Comparison of ENCODE assay signal across 8 mouse cellular contexts in the genomic region with DNA sequence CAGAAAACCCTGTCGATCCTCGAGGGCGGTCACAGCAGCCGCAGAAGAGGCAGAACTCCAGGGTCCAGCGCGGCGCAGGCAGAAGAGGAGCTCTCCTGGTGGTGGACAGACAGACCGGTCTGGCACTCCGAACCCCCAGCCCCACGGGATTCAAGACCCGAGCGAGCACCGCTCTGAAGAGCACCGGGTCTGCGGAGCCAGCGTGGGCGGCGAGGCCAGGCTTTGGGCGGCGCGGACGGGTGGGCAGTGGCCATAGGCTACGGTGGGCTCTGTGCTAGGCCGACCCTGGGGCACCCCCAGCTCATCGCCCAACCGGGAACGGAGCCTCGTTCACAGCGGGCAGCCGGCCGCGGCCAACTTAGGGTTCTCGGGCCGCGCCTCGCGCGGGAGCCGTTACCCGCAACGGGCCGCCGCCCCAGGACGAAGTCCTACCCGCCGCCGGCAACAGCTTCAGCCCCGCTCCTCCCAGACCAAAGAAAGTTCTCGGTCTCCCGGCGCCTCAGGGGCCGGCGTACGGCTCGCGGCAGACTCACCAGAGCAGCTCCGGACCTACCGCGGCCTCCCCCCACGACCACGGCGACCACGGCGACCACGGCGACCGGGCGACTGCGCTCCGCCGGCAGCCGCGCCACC. TPM values are rescaled to one million over a fixed set of nuclear protein-coding genes. Genes with fewer than 3 reads are reported as not detected.
DNase-seq lines count a peak whose midpoint lies in the region; ATAC-seq and TF ChIP-seq lines count a peak whose summit lies in the region.

No protein-coding gene starts in this region.

- peak overlapping the region; percentile 80 for H3K4me2 ChIP-seq in heart, embryonic 14.5 days (ENCODE audit: low read length)
- H3K4me2 ChIP-seq in liver, embryonic 11.5 days: peak overlapping the region; percentile 86

- DNase-seq in heart, embryonic 10.5 days (ENCODE audit: low spot score): peak; percentile 84
- no peak for DNase-seq in heart, adult 8-10 months (ENCODE audit: low spot score)
- peak; percentile 53 for DNase-seq in CD4-positive, CD25-positive, alpha-beta regulatory T cell, adult 2 months (ENCODE audit: low read depth, low spot score)
- DNase-seq in brain, embryonic 14.5 days (ENCODE audit: low read depth): peak; percentile 50
- DNase-seq in liver, embryonic 11.5 days (ENCODE audit: low spot score): no peak
- DNase-seq in spleen, adult 12 weeks (ENCODE audit: low spot score): no peak

- peak overlapping the region; percentile 96 for H3K27ac ChIP-seq in heart, embryonic 10.5 days
- H3K27ac ChIP-seq in heart, embryonic 14.5 days (replicated peaks in 1 of 2; ENCODE audit: control insufficient read depth in 1 of 2, insufficient read depth in 1 of 2, low read depth in 2 of 2, low read length in 2 of 2): peak overlapping the region; percentile 82 to 87
- peak overlapping the region; percentile 77 for H3K27ac ChIP-seq in liver, embryonic 11.5 days (ENCODE audit: low read depth, low read length)
- H3K27ac ChIP-seq in olfactory bulb, adult 2 months (ENCODE audit: insufficient read depth, low read depth, low read length): peak overlapping the region; percentile 72

- peaks cover 15% of the 10 kb centered on the region for H3K4me1 ChIP-seq in heart, embryonic 10.5 days
- H3K4me1 ChIP-seq in heart, embryonic 14.5 days (ENCODE audit: control insufficient read depth in 2 of 2, insufficient read depth in 2 of 2, low read length in 2 of 2): peaks cover 0 to 21% of the 10 kb centered on the region in 2 experiments; a peak in 2 of 4 replicates
- peaks cover 4% of the 10 kb centered on the region for H3K4me1 ChIP-seq in liver, embryonic 11.5 days (replicated peaks; ENCODE audit: control insufficient read depth, insufficient read depth, low read length)
- H3K4me1 ChIP-seq in olfactory bulb, adult 2 months (ENCODE audit: control insufficient read depth, insufficient read depth, low read length): no peaks in the 10 kb centered on the region

- peak overlapping the region; percentile 97 for H3K4me3 ChIP-seq in heart, embryonic 10.5 days
- H3K4me3 ChIP-seq in heart, embryonic 14.5 days (ENCODE audit: control insufficient read depth in 1 of 2, insufficient read depth in 1 of 2, low read depth in 1 of 2, low read length in 2 of 2): peak overlapping the region; percentile 63 to 93
- H3K4me3 ChIP-seq in liver, embryonic 11.5 days (ENCODE audit: low read depth, low read length): peak overlapping the region; percentile 83
- H3K4me3 ChIP-seq in olfactory bulb, adult 2 months (ENCODE audit: insufficient read depth, low read depth, low read length): peak overlapping the region; percentile 83

- no peaks in the 10 kb centered on the region for H3K9me3 ChIP-seq in heart, embryonic 10.5 days
- no peaks in the 10 kb centered on the region for H3K9me3 ChIP-seq in heart, embryonic 14.5 days (ENCODE audit: control insufficient read depth, low read length)
- H3K9me3 ChIP-seq in liver, embryonic 11.5 days (ENCODE audit: control insufficient read depth, low read length): no peaks in the 10 kb centered on the region

- no peak; the same call in 1 of the 2 replicates for TF ChIP-seq POLR2A in brain, embryonic 14.5 days (IDR thresholded peaks at IDR 0.05; ENCODE audit: borderline replicate concordance, extremely low read depth, insufficient read depth, insufficient read length, poor library complexity, severe bottlenecking)
- no peak for TF ChIP-seq POLR2A in olfactory bulb, adult 2 months (IDR thresholded peaks at IDR 0.05; ENCODE audit: insufficient read depth, low read depth, low read length)

- under 1% methylated on average over 72 of the region's 73 CpGs for WGBS in heart, embryonic 10.5 days
- WGBS in heart, embryonic 14.5 days: under 1% methylated on average over 66 of the region's 73 CpGs
- under 1% methylated on average over 73 of the region's 73 CpGs for WGBS in liver, embryonic 11.5 days
- WGBS in olfactory bulb, adult 2 months: under 1% methylated on average over 73 of the region's 73 CpGs

- TF ChIP-seq CTCF in brain, embryonic 14.5 days (IDR thresholded peaks at IDR 0.05; ENCODE audit: borderline replicate concordance, extremely low read depth, insufficient read depth, insufficient read length): no peak
- no peak for TF ChIP-seq CTCF in olfactory bulb, adult 2 months (IDR thresholded peaks at IDR 0.05; ENCODE audit: insufficient read depth, low read depth, low read length)

- peak; percentile 55 for ATAC-seq in heart, embryonic 14.5 days (ENCODE audit: insufficient number of reproducible peaks, insufficient read depth, low FRiP score, low read depth)
- peak; percentile 58 for ATAC-seq in liver, embryonic 11.5 days (replicated peaks; ENCODE audit: low FRiP score)

- H3K27me3 ChIP-seq in heart, embryonic 10.5 days (ENCODE audit: insufficient read depth, poor library complexity, severe bottlenecking): no peaks in the 10 kb centered on the region
- H3K27me3 ChIP-seq in heart, embryonic 14.5 days (ENCODE audit: control insufficient read depth, insufficient read depth, low read length): no peaks in the 10 kb centered on the region
- no peaks in the 10 kb centered on the region for H3K27me3 ChIP-seq in liver, embryonic 11.5 days (replicated peaks; ENCODE audit: control insufficient read depth, insufficient read depth, low read length)

- 0 out of 2 replicates have a peak, but pooled peaks cover 3% of the 10 kb centered on the region for H3K36me3 ChIP-seq in heart, embryonic 10.5 days
- no peaks in the 10 kb centered on the region for H3K36me3 ChIP-seq in heart, embryonic 14.5 days (ENCODE audit: control insufficient read depth, insufficient read depth, low read length)
- H3K36me3 ChIP-seq in liver, embryonic 11.5 days (ENCODE audit: control insufficient read depth, insufficient read depth, low read length): peaks cover 2% of the 10 kb centered on the region; the same call in 1 of the 2 replicates

- H3K9ac ChIP-seq in heart, embryonic 14.5 days (ENCODE audit: low read length): peak overlapping the region; percentile 98
- H3K9ac ChIP-seq in liver, embryonic 11.5 days (ENCODE audit: low read depth, low read length): peak overlapping the region; percentile 98

RNA-seq across cellular contexts. Expression of gene Fam126a, which starts 0.4 kb away (rescaled TPM):
- 27.5 and 39.7 TPM in 2 replicates for polyA plus RNA-seq in heart, embryonic 10.5 days (2016; fragmentation: Nextera tagmentation; extraction: Ambion mirVana)
- total RNA-seq in heart, adult 8-10 months (2022): 10 to 100 TPM; 35.2 to 41.5 (median 37.2) TPM
- polyA plus RNA-seq in brain, embryonic 14.5 days (2012; rRNA removed): 25.2 and 28.5 TPM in 2 replicates
- 45.4 and 49.6 TPM in 2 replicates for polyA plus RNA-seq in heart, embryonic 14.5 days (2014; fragmentation: Nextera tagmentation; extraction: Ambion mirVana)
- polyA plus RNA-seq in liver, embryonic 11.5 days (2014; fragmentation: Nextera tagmentation; extraction: Ambion mirVana): 39.6 and 48.3 TPM in 2 replicates
- not detected in 2 replicates for polyA plus RNA-seq in olfactory bulb, adult 2 months (2012; ENCODE audit: insufficient read depth, insufficient read length, low replicate concordance, missing spikeins)

Comparison
In these comparisons a context has a peak if more than half of its experiments do, and no peak if none do; other contexts are left out.
1. DNase-seq: peak in heart, embryonic 10.5 days (single experiment), CD4-positive, CD25-positive, alpha-beta regulatory T cell, adult 2 months (single experiment) and brain, embryonic 14.5 days (single experiment); none in heart, adult 8-10 months (single experiment), liver, embryonic 11.5 days (single experiment) and spleen, adult 12 weeks (single experiment).
2. Peak in every context shown above with its lines, with median percentiles within 50 percentile points of each other: H3K27ac ChIP-seq and H3K4me3 ChIP-seq.